Mouse (Mus musculus) ES-Bruce4 (cell line): Measurements from ENCODE around the gene Sec24b. TPM values are rescaled to one million over a fixed set of nuclear protein-coding genes. Genes with fewer than 3 reads are reported as not detected.

Source experiments
- H3K27ac ChIP-seq: 2 replicates; pipeline ENCODE4 v1.5.1; 2012; ENCODE audit warnings: low read length, inconsistent platforms; ENCODE audit not compliant: insufficient read depth
- H3K27me3 ChIP-seq: 2 replicates; pipeline ENCODE4 v1.6.1; 2012; ENCODE audit warnings: mild to moderate bottlenecking, low read length, inconsistent platforms; ENCODE audit not compliant: control insufficient read depth, poor library complexity, insufficient read depth, severe bottlenecking
- H3K36me3 ChIP-seq: 2 replicates; pipeline ENCODE4 v1.6.1; 2012; ENCODE audit warnings: inconsistent platforms, mild to moderate bottlenecking, low read length, moderate library complexity; ENCODE audit not compliant: control insufficient read depth, poor library complexity, insufficient read depth, severe bottlenecking
- H3K4me1 ChIP-seq: one replicate; pipeline ENCODE4 v1.8.1; 2011; ENCODE audit warnings: low read length; ENCODE audit not compliant: control insufficient read depth, insufficient read depth
- H3K4me3 ChIP-seq: 2 replicates; pipeline ENCODE4 v1.5.1; 2011; ENCODE audit warnings: low read depth, mild to moderate bottlenecking, low read length
- H3K9ac ChIP-seq: 2 replicates; pipeline ENCODE4 v1.6.1; 2012; ENCODE audit warnings: low read depth, mild to moderate bottlenecking, inconsistent platforms; ENCODE audit not compliant: poor library complexity, severe bottlenecking
- H3K9me3 ChIP-seq: replicated peaks from 2 replicates; pipeline ENCODE4 v1.6.1; 2012; ENCODE audit warnings: mild to moderate bottlenecking, low read length, inconsistent platforms; ENCODE audit not compliant: control insufficient read depth, poor library complexity, insufficient read depth, severe bottlenecking
- CTCF ChIP-seq: IDR thresholded peaks from one replicate; pipeline ENCODE4 v1.8.1; 2011; ENCODE audit warnings: low read depth, low read length
- EP300 ChIP-seq: IDR thresholded peaks from 2 replicates; pipeline ENCODE4 v1.6.1; 2011; ENCODE audit warnings: low read depth, low read length; ENCODE audit not compliant: insufficient read depth
- POLR2A ChIP-seq: IDR thresholded peaks from one replicate; pipeline ENCODE4 v1.8.1; 2011; ENCODE audit warnings: low read length; ENCODE audit not compliant: insufficient read depth
- polyA plus RNA-seq: library from polyadenylated mRNA; stranded (reverse); fragments of >200 nt; gene quantifications from 2 replicates; pipeline ENCODE4 v1.2.4, GENCODE M21; 2011; ENCODE audit warnings: low read depth; ENCODE audit not compliant: missing spikeins, insufficient read depth, insufficient read length

Gene Sec24b
- polyA plus RNA-seq, 1 experiment = 72.3 TPM

GRCm38 (mm10) chr3:129949158-129949773 is 112.1 kb downstream of the Sec24b start:
- Histone ChIP-seq H3K9ac (no peak overlapping the region), H3K36me3 (no peaks in the 10 kb centered on the region), H3K27me3 (no peaks in the 10 kb centered on the region), H3K4me1 (no peaks in the 10 kb centered on the region), H3K4me3 (no peak overlapping the region), H3K27ac (no peak overlapping the region), H3K9me3 (no peaks in the 10 kb centered on the region)
- no peak for TF ChIP-seq POLR2A
- TF ChIP-seq CTCF = no peak
- TF ChIP-seq EP300 = no peak

GRCm38 (mm10) chr3:129948359-129948758 is 113.0 kb downstream of the Sec24b start:
- Histone ChIP-seq H3K36me3 (no peaks in the 10 kb centered on the region), H3K9ac (no peak overlapping the region), H3K9me3 (no peaks in the 10 kb centered on the region), H3K4me1 (no peaks in the 10 kb centered on the region), H3K27ac (no peak overlapping the region), H3K27me3 (no peaks in the 10 kb centered on the region), H3K4me3 (no peak overlapping the region)
- TF ChIP-seq EP300 (no peak), POLR2A (no peak), CTCF (no peak)

GRCm38 (mm10) chr3:129946217-129946914 is 115.0 kb downstream of the Sec24b start:
- Histone ChIP-seq H3K9me3 (no peaks in the 10 kb centered on the region), H3K9ac (no peak overlapping the region), H3K4me1 (no peaks in the 10 kb centered on the region), H3K27me3 (no peaks in the 10 kb centered on the region), H3K36me3 (no peaks in the 10 kb centered on the region), H3K27ac (no peak overlapping the region), H3K4me3 (no peak overlapping the region)
- TF ChIP-seq CTCF (no peak), POLR2A (no peak), EP300 (no peak)

- Histone ChIP-seq H3K36me3 (no peaks in the 10 kb centered on the region), H3K4me3 (no peak overlapping the region), H3K9me3 (no peaks in the 10 kb centered on the region), H3K27me3 (no peaks in the 10 kb centered on the region), H3K27ac (no peak overlapping the region), H3K9ac (no peak overlapping the region), H3K4me1 (no peaks in the 10 kb centered on the region)
- TF ChIP-seq CTCF = no peak
- TF ChIP-seq EP300 = no peak
- no peak for TF ChIP-seq POLR2A
Measured at GRCm38 (mm10) chr3:129943813-129944212, 117.5 kb downstream of the Sec24b start.

GRCm38 (mm10) chr3:129941291-129941690 is 120.1 kb downstream of the Sec24b start:
- no peak for TF ChIP-seq POLR2A
- no peak for TF ChIP-seq EP300
- no peak for TF ChIP-seq CTCF
- no peaks in the 10 kb centered on the region for H3K36me3 ChIP-seq
- no peak overlapping the region for H3K4me3 ChIP-seq
- no peaks in the 10 kb centered on the region for H3K4me1 ChIP-seq
- H3K9ac ChIP-seq = no peak overlapping the region
- no peak overlapping the region for H3K27ac ChIP-seq
- no peaks in the 10 kb centered on the region for H3K27me3 ChIP-seq
- no peaks in the 10 kb centered on the region for H3K9me3 ChIP-seq

GRCm38 (mm10) chr3:129940780-129941179 is 120.6 kb downstream of the Sec24b start:
- Histone ChIP-seq H3K27ac (no peak overlapping the region), H3K9me3 (no peaks in the 10 kb centered on the region)
- no peak for TF ChIP-seq CTCF
- TF ChIP-seq EP300 = no peak
- TF ChIP-seq POLR2A = no peak

More at GRCm38 (mm10) chr3:129940780-129941179, 120.6 kb downstream of the Sec24b start:
- Histone ChIP-seq H3K36me3 (no peaks in the 10 kb centered on the region), H3K4me3 (no peak overlapping the region), H3K4me1 (no peaks in the 10 kb centered on the region), H3K27me3 (no peaks in the 10 kb centered on the region), H3K9ac (no peak overlapping the region)
